Mouse (Mus musculus) G1E (cell line): ENCODE measurements around the gene Evi5. TPM values are rescaled to one million over a fixed set of nuclear protein-coding genes. Genes with fewer than 3 reads are reported as not detected.
A peak's percentile ranks its signal among the peaks of the same experiment; 100 is the strongest.

Source experiments
- ATAC-seq: 2 replicates; pipeline ENCODE4 v1.8.0; 2016; ENCODE audit warnings: mild to moderate bottlenecking; ENCODE audit not compliant: insufficient number of reproducible peaks, poor library complexity, low FRiP score, severe bottlenecking; ENCODE audit errors: extremely low read depth
- DNase-seq: peaks from one replicate; pipeline ENCODE4 v3.0.0; 2012; ENCODE audit warnings: low spot score
- H3K27me3 ChIP-seq: 2 replicates; pipeline ENCODE4 v1.6.1; 2012; ENCODE audit warnings: mild to moderate bottlenecking, low read length, inconsistent platforms; ENCODE audit not compliant: insufficient read depth
- H3K36me3 ChIP-seq: replicated peaks from 2 replicates; pipeline ENCODE3; 2012; ENCODE audit warnings: mild to moderate bottlenecking, inconsistent platforms
- H3K4me1 ChIP-seq: 2 replicates; pipeline ENCODE4 v1.6.1; 2012; ENCODE audit warnings: low read depth, low read length, inconsistent platforms, mixed read lengths; ENCODE audit not compliant: insufficient read depth
- H3K4me3 ChIP-seq: 2 replicates; pipeline ENCODE4 v1.5.1; 2012; ENCODE audit warnings: low read depth, mild to moderate bottlenecking, inconsistent platforms, low read length, moderate library complexity, mixed read lengths
- H3K9me3 ChIP-seq: replicated peaks from 2 replicates; pipeline ENCODE4 v1.6.1; 2012; ENCODE audit warnings: inconsistent platforms
- CTCF ChIP-seq: IDR thresholded peaks from 2 replicates; pipeline ENCODE4 v1.5.1; 2012; ENCODE audit warnings: low read depth, low read length, inconsistent platforms, mixed read lengths
- GATA1 ChIP-seq: IDR thresholded peaks from 2 replicates; pipeline ENCODE4 v1.6.1; 2012; ENCODE audit warnings: borderline replicate concordance, low read length, inconsistent platforms, mixed read lengths
- GATA2 ChIP-seq: IDR thresholded peaks from 2 replicates; pipeline ENCODE4 v1.6.1; 2012; ENCODE audit warnings: low read depth, low read length, inconsistent platforms, borderline replicate concordance
- POLR2AphosphoS5 ChIP-seq: IDR thresholded peaks from 2 replicates; pipeline ENCODE4 v1.6.1; 2012; ENCODE audit warnings: low read depth, low read length, inconsistent platforms; ENCODE audit not compliant: insufficient replicate concordance
- TAL1 ChIP-seq: conservative IDR thresholded peaks from 2 replicates; pipeline ENCODE4 v1.6.1; 2012; ENCODE audit warnings: low read depth, low read length, inconsistent platforms, mixed read lengths
- polyA plus RNA-seq: library from polyadenylated mRNA; stranded (reverse); fragments of >175 nt; gene quantifications from 2 replicates; pipeline ENCODE4 v1.2.3, GENCODE M21; 2012
- total RNA-seq, 2 experiments: library from RNA; stranded (forward) in 1 of 2; stranded (reverse) in 1 of 2; fragments of 200-1000 nt in 1 of 2; fragments of >200 nt in 1 of 2; fragmentation: Nextera tagmentation in 1 of 2; gene quantifications; 2 replicates each; pipeline ENCODE4 v1.2.3; 2014 to 2017

Gene Evi5
- total and polyA plus RNA-seq, 3 experiments: 3.8 to 94.2 (median 36.4) TPM

DNA sequence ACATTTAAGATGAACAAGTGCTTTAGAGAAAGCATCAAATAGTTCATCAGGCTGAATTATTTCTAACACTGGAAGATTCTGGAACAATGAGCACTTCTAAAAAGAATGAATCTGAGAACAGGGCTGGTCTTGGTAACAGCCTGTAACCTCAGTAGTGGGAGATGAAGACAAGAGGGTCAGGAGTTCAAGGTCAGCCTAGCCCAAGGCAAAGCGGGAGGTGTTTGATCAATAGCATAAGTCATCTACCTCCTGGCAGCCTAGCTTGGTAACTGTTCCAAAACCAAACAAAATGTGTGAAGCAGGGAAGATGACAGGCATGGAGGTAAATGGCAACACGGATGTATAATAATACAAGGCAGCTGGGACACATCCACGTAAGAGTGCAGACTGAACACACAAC lies 10.9 kb downstream of the Evi5 start:
- no peaks in the 10 kb centered on the region for H3K27me3 ChIP-seq
- TF ChIP-seq GATA1: no peak
- TF ChIP-seq POLR2AphosphoS5: no peak
- TF ChIP-seq TAL1: no peak
- no peak for TF ChIP-seq CTCF
- no peak for TF ChIP-seq GATA2
- DNase-seq: no peak
- ATAC-seq: no peak
- H3K4me3 ChIP-seq: no peak overlapping the region
- H3K9me3 ChIP-seq: no peaks in the 10 kb centered on the region
- peaks cover 13% of the 10 kb centered on the region for H3K36me3 ChIP-seq
- peaks cover 44% of the 10 kb centered on the region for H3K4me1 ChIP-seq

DNA sequence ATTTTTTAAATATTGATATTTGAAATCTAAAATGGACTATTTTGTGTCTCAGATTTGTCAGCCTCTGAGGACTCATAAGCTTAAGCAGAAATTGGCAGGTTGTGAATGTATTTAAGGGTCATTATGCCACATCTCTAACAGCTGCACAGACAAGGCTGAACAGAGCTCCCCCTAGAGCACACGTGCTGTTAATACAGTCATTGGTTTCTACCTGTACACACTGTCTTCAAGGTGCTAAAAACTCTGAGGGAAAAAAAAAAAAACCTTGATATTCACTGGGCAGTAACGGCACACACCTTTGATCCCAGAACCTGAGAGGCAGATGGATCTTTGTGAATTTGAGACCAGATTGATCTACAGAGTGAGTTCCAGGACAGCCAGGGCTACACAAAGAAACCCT lies 15.9 kb downstream of the Evi5 start:
- no peaks in the 10 kb centered on the region for H3K9me3 ChIP-seq
- H3K4me3 ChIP-seq: no peak overlapping the region
- peaks cover 31% of the 10 kb centered on the region for H3K4me1 ChIP-seq
- ATAC-seq: no peak
- no peaks in the 10 kb centered on the region for H3K27me3 ChIP-seq
- no peak for DNase-seq
- peak; percentile 36 for TF ChIP-seq CTCF
- TF ChIP-seq TAL1: no peak
- no peak for TF ChIP-seq GATA1
- H3K36me3 ChIP-seq: peaks cover 10% of the 10 kb centered on the region

DNA sequence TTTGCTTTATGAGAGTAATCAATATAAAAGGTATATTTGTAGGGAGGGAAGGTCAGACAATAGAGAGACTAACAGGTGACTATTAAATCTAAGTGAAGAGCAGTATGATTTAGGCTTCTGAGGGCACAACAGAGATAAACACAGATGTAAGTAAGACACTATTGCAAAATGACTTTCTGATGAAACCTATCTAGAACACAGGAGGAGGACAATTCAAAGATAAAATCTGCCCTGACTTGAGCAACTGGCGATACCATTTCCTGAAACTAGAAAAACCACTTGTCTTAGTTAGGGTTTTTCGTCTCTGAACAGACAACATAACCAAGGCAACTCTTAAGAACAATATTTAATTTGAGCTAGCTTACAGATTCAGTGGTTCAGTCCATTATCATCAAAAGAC lies 19.4 kb downstream of the Evi5 start:
- no peak for ATAC-seq
- no peak for DNase-seq
- TF ChIP-seq GATA2 (no peak), CTCF (no peak), GATA1 (no peak), TAL1 (no peak), POLR2AphosphoS5 (no peak)
- Histone ChIP-seq H3K4me3 (no peak overlapping the region), H3K27me3 (no peaks in the 10 kb centered on the region), H3K4me1 (peaks cover 31% of the 10 kb centered on the region), H3K36me3 (peaks cover 11% of the 10 kb centered on the region), H3K9me3 (no peaks in the 10 kb centered on the region)

DNA sequence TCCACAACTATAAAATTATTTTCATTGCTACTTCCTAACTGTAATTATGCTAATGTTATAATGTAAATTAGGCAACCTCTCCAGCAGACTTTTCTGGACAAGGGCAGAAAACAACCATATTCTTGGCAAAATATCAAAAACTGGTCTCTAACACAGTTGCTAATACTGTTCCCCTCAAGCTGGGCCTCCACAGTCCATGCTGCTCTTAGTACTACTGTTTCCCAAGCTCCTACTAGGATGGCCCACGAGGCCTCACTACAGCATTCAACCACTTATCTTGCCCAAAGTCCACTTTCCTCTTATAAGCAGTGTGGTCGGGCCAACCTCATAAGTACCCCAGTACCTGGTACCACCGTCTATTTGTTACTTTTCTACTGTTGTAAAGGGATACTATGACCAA lies 20.4 kb downstream of the Evi5 start:
- Histone ChIP-seq H3K4me1 (peaks cover 31% of the 10 kb centered on the region), H3K27me3 (no peaks in the 10 kb centered on the region), H3K9me3 (no peaks in the 10 kb centered on the region), H3K36me3 (peaks cover 14% of the 10 kb centered on the region), H3K4me3 (no peak overlapping the region)
- TF ChIP-seq POLR2AphosphoS5 (no peak), GATA2 (no peak), CTCF (no peak), TAL1 (no peak), GATA1 (no peak)
- DNase-seq (no peak), ATAC-seq (no peak)

DNA sequence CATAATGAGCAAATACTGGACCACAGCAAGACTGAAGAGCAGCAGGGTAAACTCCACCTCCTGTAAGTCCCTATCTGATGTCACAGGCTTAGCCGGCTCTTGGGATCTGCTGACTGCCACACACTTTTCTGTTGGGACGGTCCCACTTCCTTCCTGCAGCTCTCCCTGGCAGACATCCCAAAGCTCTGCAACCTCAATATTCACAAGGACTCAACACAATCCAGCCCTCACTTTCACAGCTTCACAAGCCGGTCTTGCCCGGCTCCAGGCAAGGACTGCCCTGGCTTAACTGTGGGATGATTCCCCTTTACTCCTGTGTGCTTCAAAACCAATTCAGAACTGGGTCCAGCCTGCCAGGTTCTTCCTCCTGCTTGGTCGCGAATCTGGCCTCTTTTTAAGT lies 21.1 kb downstream of the Evi5 start:
- Histone ChIP-seq H3K4me3 (no peak overlapping the region), H3K27me3 (no peaks in the 10 kb centered on the region), H3K9me3 (no peaks in the 10 kb centered on the region), H3K4me1 (peaks cover 27% of the 10 kb centered on the region), H3K36me3 (peaks cover 14% of the 10 kb centered on the region)
- ATAC-seq (no peak), DNase-seq (no peak)
- TF ChIP-seq POLR2AphosphoS5: no peak

DNA sequence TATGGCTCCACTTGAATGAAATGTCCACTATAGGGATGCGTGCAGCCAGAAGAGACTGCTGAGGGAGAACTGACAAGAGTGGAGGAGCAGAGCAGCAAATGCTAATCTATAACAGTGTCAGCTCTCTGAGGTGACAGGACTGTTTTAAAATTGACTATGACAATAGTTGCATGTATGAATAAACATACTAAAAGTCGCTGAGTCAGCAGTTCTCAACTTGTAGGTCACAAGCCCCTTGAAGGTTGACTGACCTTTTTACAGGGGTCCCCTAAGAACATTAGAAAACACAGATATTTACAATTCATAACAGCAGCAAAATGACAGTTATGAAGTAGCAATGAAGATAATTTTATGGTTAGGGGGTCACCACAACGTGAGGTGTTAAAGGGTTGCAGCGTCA lies 25.9 kb downstream of the Evi5 start:
- no peaks in the 10 kb centered on the region for H3K9me3 ChIP-seq
- ATAC-seq (no peak), DNase-seq (no peak)
- no peaks in the 10 kb centered on the region for H3K27me3 ChIP-seq
- H3K4me3 ChIP-seq: no peak overlapping the region
- H3K36me3 ChIP-seq: peaks cover 23% of the 10 kb centered on the region
- H3K4me1 ChIP-seq: peaks cover 10% of the 10 kb centered on the region
- TF ChIP-seq GATA2 (no peak), TAL1 (no peak), POLR2AphosphoS5 (no peak), CTCF (no peak), GATA1 (no peak)

DNA sequence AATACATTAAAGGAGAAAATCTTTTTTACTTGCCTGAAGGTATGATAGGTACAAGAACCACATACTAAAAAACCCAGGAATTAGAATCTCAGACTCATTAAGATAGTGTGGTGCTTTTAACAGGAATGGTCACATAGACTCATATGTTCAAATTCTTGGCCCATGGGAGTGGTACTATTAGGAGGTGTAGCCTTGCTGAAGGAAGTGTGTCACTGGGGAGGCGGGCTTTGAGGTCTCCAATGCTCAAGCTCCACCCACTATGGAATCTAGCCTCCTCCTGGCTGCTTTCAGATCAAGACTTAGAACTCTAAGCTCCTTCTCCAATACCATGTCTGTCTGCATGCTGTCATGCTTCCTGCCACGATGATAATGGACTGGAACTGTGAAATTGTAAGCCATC lies 27.1 kb downstream of the Evi5 start:
- Histone ChIP-seq H3K36me3 (peaks cover 24% of the 10 kb centered on the region), H3K27me3 (no peaks in the 10 kb centered on the region), H3K9me3 (no peaks in the 10 kb centered on the region), H3K4me3 (no peak overlapping the region), H3K4me1 (peaks cover 3% of the 10 kb centered on the region; the same call in 1 of the 2 replicates)
- DNase-seq (no peak), ATAC-seq (no peak)
- TF ChIP-seq CTCF (no peak), TAL1 (no peak), POLR2AphosphoS5 (no peak), GATA2 (no peak), GATA1 (no peak)
